Mouse (Mus musculus) gastrocnemius, postnatal 4 days (tissue): Measurements from ENCODE around the gene Trmt44. TPM values are rescaled to one million over a fixed set of nuclear protein-coding genes. Genes with fewer than 3 reads are reported as not detected.
A peak's percentile ranks its signal among the peaks of the same experiment; 100 is the strongest.

Source experiments
- DNase-seq, 2 experiments: peaks; one replicate each; pipeline ENCODE4 v3.0.0; 2021 to 2022; ENCODE audit warnings: low spot score in 2 of 2, mixed read lengths in 2 of 2
- long read RNA-seq, 2 experiments: library from polyadenylated mRNA; stranded (forward); transcript quantifications; one replicate each; pipeline ENCODE4 v2.0.0; 2021
- total RNA-seq, 2 experiments: library from RNA; stranded (reverse); gene quantifications; 2 replicates each; pipeline ENCODE4 v1.2.3; 2021

The Trmt44 gene
- total RNA-seq = 1 to 10 TPM; 4.2 to 4.9 TPM
- long read RNA-seq, experiment 1, partial matches to known transcripts = 2 of 3 reads
- long read RNA-seq, experiment 1, other reads (novel, unspliced or antisense) = 1 of 3 reads
- long read RNA-seq, experiment 2, partial matches to known transcripts = 0 of 3 reads
- long read RNA-seq, experiment 2, other reads (novel, unspliced or antisense) = 2 of 3 reads

GRCm38 (mm10) chr5:35574653-35575599, at the start of gene Trmt44:
Trmt44 (minus strand) TSS chr5:35575070.
- DNase-seq = peak; percentile 85 to 92

GRCm38 (mm10) chr5:35623831-35624230, 49.0 kb upstream of the Trmt44 start:
- DNase-seq = no peak

GRCm38 (mm10) chr5:35621114-35621513, 46.2 kb upstream of the Trmt44 start:
- DNase-seq = no peak

- DNase-seq = no peak
Observed at GRCm38 (mm10) chr5:35616943-35617342, 42.1 kb upstream of the Trmt44 start.

- no peak for DNase-seq
Observed at GRCm38 (mm10) chr5:35612722-35613121, 37.9 kb upstream of the Trmt44 start.

- peak in 1 of 2 experiments; percentile 49 for DNase-seq
Observed at GRCm38 (mm10) chr5:35611900-35612299, 37.0 kb upstream of the Trmt44 start.

GRCm38 (mm10) chr5:35611170-35611569, 36.3 kb upstream of the Trmt44 start:
- DNase-seq = no peak

GRCm38 (mm10) chr5:35610381-35610780, 35.5 kb upstream of the Trmt44 start:
- DNase-seq = no peak

- DNase-seq = no peak
Observed at GRCm38 (mm10) chr5:35609971-35610370, 35.1 kb upstream of the Trmt44 start.

- peak; percentile 66 to 87 for DNase-seq
Observed at GRCm38 (mm10) chr5:35609381-35609780, 34.5 kb upstream of the Trmt44 start.

- DNase-seq = no peak
Observed at GRCm38 (mm10) chr5:35608559-35608958, 33.7 kb upstream of the Trmt44 start.

GRCm38 (mm10) chr5:35607784-35608183, 32.9 kb upstream of the Trmt44 start:
- peak in 1 of 2 experiments; percentile 52 for DNase-seq

GRCm38 (mm10) chr5:35606800-35607199, 31.9 kb upstream of the Trmt44 start:
- no peak for DNase-seq

GRCm38 (mm10) chr5:35605355-35605754, 30.5 kb upstream of the Trmt44 start:
- DNase-seq = no peak

- DNase-seq = no peak
Observed at GRCm38 (mm10) chr5:35601526-35601925, 26.7 kb upstream of the Trmt44 start.

- DNase-seq = no peak
Observed at GRCm38 (mm10) chr5:35600233-35600632, 25.4 kb upstream of the Trmt44 start.

GRCm38 (mm10) chr5:35596169-35597160, 21.6 kb upstream of the Trmt44 start:
- no peak for DNase-seq

GRCm38 (mm10) chr5:35595706-35596105, 20.8 kb upstream of the Trmt44 start:
- DNase-seq = peak; percentile 70 to 73

- DNase-seq = no peak
Observed at GRCm38 (mm10) chr5:35594768-35595167, 19.9 kb upstream of the Trmt44 start.

GRCm38 (mm10) chr5:35593272-35593671, 18.4 kb upstream of the Trmt44 start:
- no peak for DNase-seq

- no peak for DNase-seq
Observed at GRCm38 (mm10) chr5:35592824-35593223, 18.0 kb upstream of the Trmt44 start.
